Mouse (Mus musculus) cerebellum, adult 18-20 months (tissue): ENCODE data around the gene Nxph4.

Source experiments
- DNase-seq, 2 experiments: peaks; one replicate each; pipeline ENCODE4 v3.0.0; 2021

Nxph4 gene

GRCm38 (mm10) chr10:127514764-127515163, 19.6 kb downstream of the Nxph4 start, which contains the start of gene Ndufa4l2:
Ndufa4l2 (plus strand) TSS chr10:127514967.
- no peak for DNase-seq

GRCm38 (mm10) chr10:127514111-127514698, 20.2 kb downstream of the Nxph4 start:
- DNase-seq, result no peak

GRCm38 (mm10) chr10:127513501-127514091, 20.8 kb downstream of the Nxph4 start:
- peak in 1 of 2 experiments; percentile 35 for DNase-seq

GRCm38 (mm10) chr10:127512813-127513212, 21.5 kb downstream of the Nxph4 start:
- peak; percentile 90 to 98 for DNase-seq

- no peak for DNase-seq
These were observed 22.1 kb downstream of the Nxph4 start for GRCm38 (mm10) chr10:127512307-127512666.

GRCm38 (mm10) chr10:127511634-127512306, 22.6 kb downstream of the Nxph4 start:
- peak; percentile 89 to 90 for DNase-seq

GRCm38 (mm10) chr10:127510895-127511617, 23.3 kb downstream of the Nxph4 start:
- DNase-seq, result no peak

- DNase-seq, result peak; percentile 62 to 65
These were observed 24.3 kb downstream of the Nxph4 start for GRCm38 (mm10) chr10:127509837-127510701.

GRCm38 (mm10) chr10:127509051-127509836, 25.1 kb downstream of the Nxph4 start:
- DNase-seq, result peak; percentile 95

- DNase-seq, result peak; percentile 79 to 84
These were observed 26.1 kb downstream of the Nxph4 start for GRCm38 (mm10) chr10:127508239-127508638.

GRCm38 (mm10) chr10:127500894-127501893, 33.2 kb downstream of the Nxph4 start, which contains the start of gene Stac3:
Stac3 (plus strand) TSS chr10:127501686.
- DNase-seq, result no peak

- DNase-seq, result no peak
These were observed 34.3 kb downstream of the Nxph4 start for GRCm38 (mm10) chr10:127500042-127500441.

GRCm38 (mm10) chr10:127499516-127499915, 34.8 kb downstream of the Nxph4 start:
- no peak for DNase-seq

- no peak for DNase-seq
These were observed 38.2 kb downstream of the Nxph4 start for GRCm38 (mm10) chr10:127496156-127496555.

GRCm38 (mm10) chr10:127492118-127492517, 42.2 kb downstream of the Nxph4 start:
- no peak for DNase-seq

- DNase-seq, result peak; percentile 53 to 58
These were observed 43.2 kb downstream of the Nxph4 start for GRCm38 (mm10) chr10:127491128-127491512.

- DNase-seq, result no peak
These were observed 43.9 kb downstream of the Nxph4 start for GRCm38 (mm10) chr10:127490160-127491127.

- DNase-seq, result no peak
These were observed 45.5 kb downstream of the Nxph4 start for GRCm38 (mm10) chr10:127488856-127489255.

GRCm38 (mm10) chr10:127485235-127485634, 49.1 kb downstream of the Nxph4 start:
- DNase-seq, result no peak
